Mouse (Mus musculus): ENCODE results near the gene Egfr. TPM values are rescaled to one million over a fixed set of nuclear protein-coding genes. Genes with fewer than 3 reads are reported as not detected.

Gene Egfr
- polyA plus RNA-seq, 1 experiment from 2014 or later, result 6.4 TPM

DNA sequence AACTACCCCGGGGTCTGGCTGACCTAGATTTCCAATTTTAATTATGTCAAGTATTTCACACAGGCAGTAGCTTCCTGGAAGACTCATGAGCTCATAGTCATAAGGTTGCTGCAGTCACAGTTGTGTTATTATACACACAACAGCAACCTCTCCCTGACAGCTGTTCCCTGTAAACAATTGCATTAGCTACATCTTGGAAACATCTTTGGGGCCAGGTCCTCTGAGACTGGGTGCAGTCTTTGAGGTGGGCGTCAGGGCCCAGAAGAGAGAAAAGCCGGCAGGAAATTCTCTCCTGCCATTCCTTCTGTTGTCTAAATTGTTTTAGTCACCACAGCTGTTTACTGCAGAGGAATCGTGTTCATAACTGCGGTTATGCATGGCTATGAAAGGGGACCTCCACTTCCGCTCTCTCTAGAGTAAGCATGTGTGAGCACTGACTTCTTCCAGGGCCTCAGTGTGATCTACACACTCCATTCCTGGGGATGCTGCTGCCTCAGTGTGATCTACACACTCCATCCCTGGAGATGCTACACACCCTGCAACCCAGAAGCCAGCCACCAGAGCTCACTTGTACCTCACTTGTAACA lies 69.8 kb downstream of the Egfr start:
- Histone ChIP-seq H3K27me3 (ENCODE audit: control insufficient read depth, insufficient read depth, low read length) (no peaks in the 10 kb centered on the region), H3K9ac (replicated peaks; ENCODE audit: low read length) (no peak overlapping the region), H3K36me3 (replicated peaks; ENCODE audit: control insufficient read depth, insufficient read depth, low read depth, low read length) (no peaks in the 10 kb centered on the region), H3K4me3 (ENCODE audit: low read depth, low read length) (no peak overlapping the region), H3K4me1 (ENCODE audit: control insufficient read depth, insufficient read depth, low read length) (no peaks in the 10 kb centered on the region), H3K4me2 (ENCODE audit: low read depth, low read length) (no peak overlapping the region), H3K9me3 (replicated peaks; ENCODE audit: control insufficient read depth, low read length) (no peaks in the 10 kb centered on the region), H3K27ac (replicated peaks; ENCODE audit: low read depth, low read length) (no peak overlapping the region)
- ATAC-seq (replicated peaks; ENCODE audit: insufficient number of reproducible peaks, low FRiP score, low TSS enrichment, low read depth) (no peak), DNase-seq (ENCODE audit: low spot score) (no peak)
- WGBS, result 83% methylated on average over 6 of the region's 6 CpGs

DNA sequence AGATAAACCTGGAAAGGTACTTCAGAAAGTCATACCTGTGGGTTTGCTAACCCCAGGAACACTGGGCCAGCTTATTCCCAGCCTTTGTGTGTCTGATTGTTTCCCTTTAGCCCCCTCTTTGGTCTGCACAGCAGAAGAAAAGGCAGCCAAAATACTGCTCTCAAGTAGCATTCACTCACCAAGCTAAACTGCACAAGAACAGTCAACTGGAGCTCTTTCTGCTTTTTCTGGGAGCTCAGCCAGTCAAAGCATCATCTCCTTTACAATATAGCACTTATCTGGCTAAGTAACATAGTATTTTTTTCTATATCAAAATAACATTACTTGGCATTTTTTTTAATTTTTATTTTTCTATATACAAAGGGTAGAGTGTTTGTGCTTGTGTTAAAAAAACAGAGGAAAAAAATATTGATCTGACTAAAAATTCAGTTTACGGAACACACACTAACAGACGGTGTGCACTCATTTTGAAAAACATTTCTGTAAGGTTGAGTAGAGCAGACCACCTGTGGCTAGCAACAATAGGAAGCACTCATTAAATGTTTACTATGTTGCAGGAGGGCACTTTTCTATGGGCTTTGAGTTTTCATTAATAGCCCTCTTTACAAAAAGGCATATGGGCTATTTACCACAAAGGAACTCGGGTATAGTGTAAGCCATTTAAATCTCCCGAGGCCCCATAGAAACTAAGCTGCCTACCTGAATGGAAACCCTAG lies 72.0 kb downstream of the Egfr start:
- Histone ChIP-seq H3K9ac (replicated peaks; ENCODE audit: low read length) (no peak overlapping the region), H3K36me3 (replicated peaks; ENCODE audit: control insufficient read depth, insufficient read depth, low read depth, low read length) (no peaks in the 10 kb centered on the region), H3K27me3 (ENCODE audit: control insufficient read depth, insufficient read depth, low read length) (no peaks in the 10 kb centered on the region), H3K9me3 (replicated peaks; ENCODE audit: control insufficient read depth, low read length) (no peaks in the 10 kb centered on the region), H3K4me1 (ENCODE audit: control insufficient read depth, insufficient read depth, low read length) (no peaks in the 10 kb centered on the region), H3K4me2 (ENCODE audit: low read depth, low read length) (no peak overlapping the region), H3K27ac (replicated peaks; ENCODE audit: low read depth, low read length) (no peak overlapping the region), H3K4me3 (ENCODE audit: low read depth, low read length) (no peak overlapping the region)
- DNase-seq (ENCODE audit: low spot score) (no peak), ATAC-seq (replicated peaks; ENCODE audit: insufficient number of reproducible peaks, low FRiP score, low TSS enrichment, low read depth) (no peak)
- 78% methylated on average over 4 of the region's 4 CpGs for WGBS

DNA sequence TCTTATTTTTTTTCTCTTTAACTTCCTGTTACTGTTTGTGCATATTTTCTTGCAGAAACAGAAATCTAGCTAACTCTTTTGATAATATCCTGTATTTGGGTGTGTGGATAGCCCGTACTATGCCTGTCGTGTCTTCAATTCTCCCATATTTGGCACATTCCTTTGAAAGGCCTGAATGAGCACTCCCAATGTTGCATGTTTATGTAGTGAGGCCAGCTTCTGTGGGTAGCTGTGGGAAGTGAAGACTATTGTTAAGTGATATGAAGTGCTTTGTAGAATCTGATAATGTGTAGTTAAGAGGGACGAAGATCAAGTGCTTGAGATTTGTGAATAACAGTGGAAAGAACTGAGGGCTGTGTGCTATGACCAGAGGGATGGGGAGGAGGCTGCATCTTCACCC lies 77.5 kb downstream of the Egfr start:
- Histone ChIP-seq H3K9ac (replicated peaks; ENCODE audit: low read length) (no peak overlapping the region), H3K27ac (replicated peaks; ENCODE audit: low read depth, low read length) (no peak overlapping the region), H3K4me2 (ENCODE audit: low read depth, low read length) (no peak overlapping the region), H3K4me1 (ENCODE audit: control insufficient read depth, insufficient read depth, low read length) (no peaks in the 10 kb centered on the region; the same call in 1 of the 2 replicates), H3K27me3 (ENCODE audit: control insufficient read depth, insufficient read depth, low read length) (no peaks in the 10 kb centered on the region), H3K9me3 (replicated peaks; ENCODE audit: control insufficient read depth, low read length) (no peaks in the 10 kb centered on the region), H3K4me3 (ENCODE audit: low read depth, low read length) (no peak overlapping the region), H3K36me3 (replicated peaks; ENCODE audit: control insufficient read depth, insufficient read depth, low read depth, low read length) (no peaks in the 10 kb centered on the region)
- no peak for DNase-seq (ENCODE audit: low spot score)
- 87% methylated on average over 3 of the region's 3 CpGs for WGBS
- no peak for ATAC-seq (replicated peaks; ENCODE audit: insufficient number of reproducible peaks, low FRiP score, low TSS enrichment, low read depth)

DNA sequence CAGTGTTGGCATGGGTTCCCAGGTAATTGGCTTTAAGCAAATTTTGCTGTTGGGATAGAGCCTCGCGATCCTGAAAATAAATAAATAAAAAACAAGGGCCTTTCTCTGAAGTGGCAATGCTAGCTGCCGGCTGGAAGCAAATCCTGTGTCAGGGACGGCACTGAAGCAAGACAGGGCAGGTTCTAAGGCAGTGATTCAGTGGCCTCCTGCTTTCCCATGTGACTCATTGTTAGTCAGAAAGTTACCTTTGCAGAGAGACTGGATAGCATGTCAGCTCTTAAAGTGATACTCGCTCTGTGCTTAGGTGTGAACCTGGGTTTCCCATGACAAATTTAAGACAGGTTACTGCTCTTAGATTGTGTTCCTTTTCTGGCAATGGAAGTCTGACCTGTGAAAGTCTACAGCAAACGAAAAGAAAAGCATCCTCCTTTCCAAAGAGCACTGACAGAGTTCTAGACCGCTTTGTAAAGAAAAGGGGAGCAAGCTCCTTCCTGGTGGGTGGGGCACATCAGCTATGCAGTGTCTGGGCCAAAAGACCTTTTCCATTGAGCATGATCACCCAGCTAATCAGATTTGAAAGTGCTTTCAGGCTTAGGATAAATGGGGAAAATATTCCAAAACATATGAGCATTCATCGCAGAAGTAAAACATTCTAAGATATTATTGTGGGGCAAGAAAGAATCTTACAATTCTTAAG lies 78.7 kb downstream of the Egfr start:
- Histone ChIP-seq H3K4me3 (ENCODE audit: low read depth, low read length) (no peak overlapping the region), H3K27ac (replicated peaks; ENCODE audit: low read depth, low read length) (no peak overlapping the region), H3K4me1 (ENCODE audit: control insufficient read depth, insufficient read depth, low read length) (no peaks in the 10 kb centered on the region; the same call in 1 of the 2 replicates), H3K4me2 (ENCODE audit: low read depth, low read length) (no peak overlapping the region), H3K27me3 (ENCODE audit: control insufficient read depth, insufficient read depth, low read length) (no peaks in the 10 kb centered on the region), H3K9me3 (replicated peaks; ENCODE audit: control insufficient read depth, low read length) (no peaks in the 10 kb centered on the region), H3K36me3 (replicated peaks; ENCODE audit: control insufficient read depth, insufficient read depth, low read depth, low read length) (no peaks in the 10 kb centered on the region), H3K9ac (replicated peaks; ENCODE audit: low read length) (no peak overlapping the region)
- no peak for ATAC-seq (replicated peaks; ENCODE audit: insufficient number of reproducible peaks, low FRiP score, low TSS enrichment, low read depth)
- no peak for DNase-seq (ENCODE audit: low spot score)
- 69% methylated on average over 8 of the region's 8 CpGs for WGBS

DNA sequence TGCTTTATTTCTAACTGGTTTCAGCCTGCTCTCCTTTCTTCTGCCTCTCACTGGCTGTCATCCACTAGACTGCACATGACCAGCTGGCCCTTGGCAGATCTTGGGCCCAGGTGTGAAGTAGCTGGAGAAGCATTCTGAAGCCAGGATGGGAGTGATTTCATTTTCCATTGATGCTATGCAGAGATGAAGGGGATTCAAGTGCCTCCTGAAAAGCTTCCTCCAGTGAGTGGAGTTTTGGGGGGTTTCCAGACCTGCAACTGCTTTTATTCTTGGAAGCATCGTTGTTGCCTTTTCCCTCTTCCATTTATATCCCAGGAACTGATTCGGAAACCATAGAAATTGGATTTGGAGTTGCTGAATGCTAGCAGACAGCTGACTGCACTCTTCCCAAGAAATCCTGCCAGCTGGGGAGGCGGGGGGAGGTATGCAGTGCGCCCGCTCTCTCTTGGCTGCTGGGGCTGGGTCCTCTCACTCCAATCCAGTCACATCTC lies 80.0 kb downstream of the Egfr start:
- 93% methylated on average over 5 of the region's 5 CpGs for WGBS
- H3K27me3 ChIP-seq (ENCODE audit: control insufficient read depth, insufficient read depth, low read length), result no peaks in the 10 kb centered on the region
- no peak overlapping the region for H3K9ac ChIP-seq (replicated peaks; ENCODE audit: low read length)
- no peaks in the 10 kb centered on the region for H3K36me3 ChIP-seq (replicated peaks; ENCODE audit: control insufficient read depth, insufficient read depth, low read depth, low read length)
- ATAC-seq (replicated peaks; ENCODE audit: insufficient number of reproducible peaks, low FRiP score, low TSS enrichment, low read depth) (no peak), DNase-seq (ENCODE audit: low spot score) (no peak)
- H3K4me2 ChIP-seq (ENCODE audit: low read depth, low read length), result no peak overlapping the region
- H3K4me1 ChIP-seq (ENCODE audit: control insufficient read depth, insufficient read depth, low read length), result no peaks in the 10 kb centered on the region; the same call in 1 of the 2 replicates
- no peak overlapping the region for H3K4me3 ChIP-seq (ENCODE audit: low read depth, low read length)
- no peaks in the 10 kb centered on the region for H3K9me3 ChIP-seq (replicated peaks; ENCODE audit: control insufficient read depth, low read length)
- H3K27ac ChIP-seq (replicated peaks; ENCODE audit: low read depth, low read length), result no peak overlapping the region

DNA sequence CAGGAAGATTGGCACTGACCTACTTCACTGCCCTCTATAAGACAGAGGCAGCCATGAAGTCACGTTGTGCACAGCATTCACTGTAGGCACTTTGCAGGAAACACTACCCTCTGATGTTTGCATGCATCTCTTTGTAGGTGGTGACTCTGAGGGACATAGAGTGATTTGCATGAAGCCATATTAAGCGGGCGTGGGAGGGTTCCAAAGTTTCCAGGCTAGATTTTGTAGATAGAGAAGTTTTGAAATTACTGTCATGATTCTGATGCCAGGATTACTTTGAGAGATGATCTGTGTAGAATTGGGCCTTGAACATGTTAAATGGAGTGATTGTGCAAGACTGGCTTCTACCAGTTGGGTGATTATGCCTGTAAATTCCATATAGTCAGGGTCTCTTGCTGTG lies 86.8 kb downstream of the Egfr start:
- no peak overlapping the region for H3K4me3 ChIP-seq (ENCODE audit: low read depth, low read length)
- no peak overlapping the region for H3K4me2 ChIP-seq (ENCODE audit: low read depth, low read length)
- no peak overlapping the region for H3K27ac ChIP-seq (replicated peaks; ENCODE audit: low read depth, low read length)
- no peak for ATAC-seq (replicated peaks; ENCODE audit: insufficient number of reproducible peaks, low FRiP score, low TSS enrichment, low read depth)
- no peaks in the 10 kb centered on the region for H3K27me3 ChIP-seq (ENCODE audit: control insufficient read depth, insufficient read depth, low read length)
- WGBS, result 84% methylated on average over 3 of the region's 3 CpGs
- H3K9ac ChIP-seq (replicated peaks; ENCODE audit: low read length), result no peak overlapping the region
- no peaks in the 10 kb centered on the region for H3K9me3 ChIP-seq (replicated peaks; ENCODE audit: control insufficient read depth, low read length)
- DNase-seq (ENCODE audit: low spot score), result no peak
- H3K4me1 ChIP-seq (ENCODE audit: control insufficient read depth, insufficient read depth, low read length), result no peaks in the 10 kb centered on the region
- H3K36me3 ChIP-seq (replicated peaks; ENCODE audit: control insufficient read depth, insufficient read depth, low read depth, low read length), result no peaks in the 10 kb centered on the region

DNA sequence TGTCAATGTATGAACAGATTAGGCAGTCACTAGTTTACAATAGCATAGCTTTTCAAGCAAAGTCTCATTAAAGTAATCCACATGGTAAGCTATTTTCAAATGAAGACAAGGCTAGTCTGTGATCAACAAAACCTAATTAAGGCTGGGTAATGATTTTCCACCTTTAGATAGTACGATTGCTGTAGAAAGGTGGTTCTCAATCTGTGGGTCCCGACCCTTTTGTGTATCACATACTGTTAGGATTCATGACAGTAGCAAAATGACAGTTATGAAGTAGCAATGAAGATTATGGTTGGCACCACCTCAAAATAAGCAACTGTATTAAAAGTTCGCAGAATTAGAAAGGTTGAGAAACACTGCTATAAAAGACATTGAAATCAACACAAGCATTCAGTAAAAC lies 90.9 kb downstream of the Egfr start:
- WGBS, result 91% methylated on average over 3 of the region's 3 CpGs
- ATAC-seq (replicated peaks; ENCODE audit: insufficient number of reproducible peaks, low FRiP score, low TSS enrichment, low read depth) (no peak), DNase-seq (ENCODE audit: low spot score) (no peak)
- no peak overlapping the region for H3K4me2 ChIP-seq (ENCODE audit: low read depth, low read length)
- H3K9me3 ChIP-seq (replicated peaks; ENCODE audit: control insufficient read depth, low read length), result no peaks in the 10 kb centered on the region
- no peak overlapping the region for H3K27ac ChIP-seq (replicated peaks; ENCODE audit: low read depth, low read length)
- H3K4me1 ChIP-seq (ENCODE audit: control insufficient read depth, insufficient read depth, low read length), result no peaks in the 10 kb centered on the region
- no peak overlapping the region for H3K9ac ChIP-seq (replicated peaks; ENCODE audit: low read length)
- no peaks in the 10 kb centered on the region for H3K36me3 ChIP-seq (replicated peaks; ENCODE audit: control insufficient read depth, insufficient read depth, low read depth, low read length)
- no peaks in the 10 kb centered on the region for H3K27me3 ChIP-seq (ENCODE audit: control insufficient read depth, insufficient read depth, low read length)
- H3K4me3 ChIP-seq (ENCODE audit: low read depth, low read length), result no peak overlapping the region

All from embryonic facial prominence, embryonic 11.5 days (tissue).